Mouse (Mus musculus) embryonic facial prominence, embryonic 11.5 days (tissue): ENCODE results near the gene Cyp46a1. TPM values are rescaled to one million over a fixed set of nuclear protein-coding genes. Genes with fewer than 3 reads are reported as not detected.
A peak's percentile ranks its signal among the peaks of the same experiment; 100 is the strongest.

Experiments used
- ATAC-seq: fragments of 200-750 bp; cut with Nextera tagmentation; replicated peaks from 2 replicates; pipeline ENCODE4 v1.8.0; 2017; ENCODE audit warnings: low read depth; ENCODE audit not compliant: insufficient number of reproducible peaks, low FRiP score, low TSS enrichment
- DNase-seq: peaks from one replicate; pipeline ENCODE4 v3.0.0-alpha.2; 2015; ENCODE audit warnings: low spot score
- H3K27ac ChIP-seq: fragments of 300-500 bp; sonication (generic); replicated peaks from 2 replicates; pipeline ENCODE4 v1.5.1; 2014; ENCODE audit warnings: mild to moderate bottlenecking, low read depth, low read length, control low read depth
- H3K27me3 ChIP-seq: fragments of 300-500 bp; sonication (generic); 2 replicates; pipeline ENCODE4 v1.6.1; 2014; ENCODE audit warnings: mild to moderate bottlenecking, low read length, moderate library complexity, mixed read lengths; ENCODE audit not compliant: control insufficient read depth, insufficient read depth
- H3K36me3 ChIP-seq: fragments of 300-500 bp; sonication (generic); replicated peaks from 2 replicates; pipeline ENCODE4 v1.6.1; 2014; ENCODE audit warnings: low read depth, mild to moderate bottlenecking, low read length, moderate library complexity, mixed read lengths; ENCODE audit not compliant: control insufficient read depth, insufficient read depth
- H3K4me1 ChIP-seq: fragments of 300-500 bp; sonication (generic); 2 replicates; pipeline ENCODE4 v1.6.1; 2014; ENCODE audit warnings: low read length, mixed read lengths; ENCODE audit not compliant: control insufficient read depth, insufficient read depth
- H3K4me2 ChIP-seq: fragments of 300-500 bp; sonication (generic); 2 replicates; pipeline ENCODE4 v1.6.1; 2014; ENCODE audit warnings: low read depth, mild to moderate bottlenecking, control low read depth, low read length, moderate library complexity
- H3K4me3 ChIP-seq: fragments of 300-500 bp; sonication (generic); 2 replicates; pipeline ENCODE4 v1.5.1; 2014; ENCODE audit warnings: low read depth, low read length, control low read depth
- H3K9ac ChIP-seq: fragments of 300-500 bp; sonication (generic); replicated peaks from 2 replicates; pipeline ENCODE4 v1.6.1; 2014; ENCODE audit warnings: mild to moderate bottlenecking, control low read depth, low read length
- H3K9me3 ChIP-seq: fragments of 300-500 bp; sonication (generic); replicated peaks from 2 replicates; pipeline ENCODE4 v1.6.1; 2016; ENCODE audit warnings: mild to moderate bottlenecking, low read length, inconsistent platforms, mixed read lengths; ENCODE audit not compliant: control insufficient read depth
- WGBS: fragments of 180-500 bp; shearing (Covaris S2); extraction: QIAGEN DNeasy Blood & Tissue Kit; methylation state at CpG from one replicate; pipeline ENCODE4 v1.1.7; 2014; 5-methylcytosine and 5-hydroxymethylcytosine counted together
- polyA plus RNA-seq: library from polyadenylated mRNA; unstranded; fragments of >200 nt; fragmentation: Nextera tagmentation; extraction: Ambion mirVana; gene quantifications from 2 replicates; pipeline ENCODE4 v1.2.1, GENCODE M21; 2014

Cyp46a1 gene
- polyA plus RNA-seq, 1 experiment from 2014 or later: 2.9 TPM

DNA sequence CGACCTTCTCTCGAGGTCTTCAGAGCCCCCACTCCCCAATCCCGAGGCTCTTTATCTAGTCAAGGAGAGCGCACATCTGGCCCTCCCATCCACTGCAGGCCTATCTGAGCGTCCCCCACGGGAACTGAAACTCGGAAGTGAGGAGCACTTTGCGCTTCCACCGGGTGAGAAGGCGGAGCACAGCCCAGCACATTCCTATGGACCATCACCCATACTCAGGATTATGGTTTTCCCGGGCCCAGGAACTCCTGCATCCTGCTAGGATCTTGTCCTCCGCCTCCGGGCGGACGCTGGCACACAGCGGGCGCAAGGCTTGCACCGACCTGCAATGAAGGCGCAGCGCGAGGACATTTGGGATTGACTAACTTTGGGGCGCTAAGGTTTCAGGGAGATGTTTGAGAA, 699 bp upstream of the Cyp46a1 start:
- H3K4me1 ChIP-seq: peaks cover 2% of the 10 kb centered on the region; the same call in 1 of the 2 replicates
- no peaks in the 10 kb centered on the region for H3K9me3 ChIP-seq
- WGBS: 2% methylated on average over 22 of the region's 22 CpGs
- DNase-seq (no peak), ATAC-seq (peak; percentile 12)
- peak overlapping the region; percentile 51 for H3K4me3 ChIP-seq
- H3K36me3 ChIP-seq: no peaks in the 10 kb centered on the region
- H3K27ac ChIP-seq: no peak overlapping the region
- H3K27me3 ChIP-seq: peaks cover 10% of the 10 kb centered on the region
- no peak overlapping the region for H3K9ac ChIP-seq
- H3K4me2 ChIP-seq: peak overlapping the region; percentile 87

DNA sequence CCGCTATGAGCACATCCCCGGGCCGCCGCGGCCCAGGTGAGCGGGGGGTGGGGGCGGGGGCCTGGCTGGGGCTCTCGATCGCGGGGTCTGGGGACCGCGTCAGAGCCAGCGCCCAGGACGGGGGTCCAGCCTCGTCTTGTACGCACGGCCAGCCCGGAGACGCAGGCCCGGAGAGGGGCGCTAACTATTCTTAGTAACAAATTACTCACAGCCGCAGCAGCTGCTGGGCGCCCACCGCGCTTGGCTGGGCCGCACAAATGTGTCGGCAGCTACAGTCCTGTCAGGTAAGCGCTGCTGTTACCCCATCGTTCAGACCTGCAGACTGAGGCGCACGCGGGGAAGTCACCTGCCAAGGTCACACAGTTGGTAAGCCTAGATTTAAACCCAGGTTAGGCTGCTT, 348 bp downstream of the Cyp46a1 start:
- H3K4me3 ChIP-seq: peak overlapping the region; percentile 51
- peaks cover 3% of the 10 kb centered on the region for H3K27me3 ChIP-seq
- H3K27ac ChIP-seq: no peak overlapping the region
- no peaks in the 10 kb centered on the region for H3K36me3 ChIP-seq
- H3K4me2 ChIP-seq: peak overlapping the region; percentile 94
- H3K9ac ChIP-seq: peak overlapping the region; percentile 29
- peaks cover 7% of the 10 kb centered on the region for H3K4me1 ChIP-seq
- no peaks in the 10 kb centered on the region for H3K9me3 ChIP-seq
- DNase-seq (no peak), ATAC-seq (peak; percentile 55)
- 2% methylated on average over 31 of the region's 32 CpGs for WGBS

GRCm38 (mm10) chr12:108338572-108339190, 4.5 kb downstream of the Cyp46a1 start:
- no peak overlapping the region; the same call in 1 of the 2 replicates for H3K4me2 ChIP-seq
- no peak overlapping the region for H3K27ac ChIP-seq
- no peaks in the 10 kb centered on the region for H3K9me3 ChIP-seq
- H3K9ac ChIP-seq: no peak overlapping the region
- peaks cover 3% of the 10 kb centered on the region for H3K27me3 ChIP-seq
- H3K36me3 ChIP-seq: no peaks in the 10 kb centered on the region
- H3K4me1 ChIP-seq: peaks cover 7% of the 10 kb centered on the region
- peak; percentile 71 for DNase-seq
- no peak overlapping the region for H3K4me3 ChIP-seq
- ATAC-seq: no peak
- 12% methylated on average over 14 of the region's 14 CpGs for WGBS

- Histone ChIP-seq H3K4me3 (no peak overlapping the region), H3K27ac (no peak overlapping the region), H3K9ac (no peak overlapping the region), H3K4me2 (no peak overlapping the region), H3K27me3 (peaks cover 15% of the 10 kb centered on the region; the same call in 1 of the 2 replicates), H3K9me3 (no peaks in the 10 kb centered on the region), H3K4me1 (peaks cover 7% of the 10 kb centered on the region), H3K36me3 (no peaks in the 10 kb centered on the region)
- ATAC-seq: no peak
- WGBS: 73% methylated on average over 8 of the region's 8 CpGs
- no peak for DNase-seq
Observed at GRCm38 (mm10) chr12:108348151-108348550, 14.0 kb downstream of the Cyp46a1 start.

DNA sequence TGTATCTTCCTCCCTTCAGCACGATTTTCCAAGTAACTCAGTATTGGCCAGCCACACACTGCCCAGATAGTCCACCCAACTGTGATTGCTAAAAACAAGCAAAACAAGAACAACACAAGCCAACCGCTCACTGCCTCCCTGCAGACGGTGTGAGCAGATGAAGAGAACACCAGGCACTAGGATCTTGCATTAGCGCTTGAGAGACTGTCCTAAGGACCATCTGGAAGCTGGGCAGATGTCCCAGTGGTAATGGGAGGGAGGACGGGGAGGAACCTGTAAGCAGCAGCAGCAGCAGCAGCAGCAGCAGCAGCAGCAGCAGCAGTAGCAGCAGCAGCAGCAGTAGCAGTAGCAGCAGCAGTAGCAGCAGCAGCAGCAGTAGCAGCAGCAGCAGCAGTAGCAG, 14.8 kb downstream of the Cyp46a1 start:
- Histone ChIP-seq H3K9ac (no peak overlapping the region), H3K36me3 (no peaks in the 10 kb centered on the region), H3K4me3 (no peak overlapping the region), H3K27ac (no peak overlapping the region), H3K4me1 (peaks cover 7% of the 10 kb centered on the region), H3K27me3 (peaks cover 20% of the 10 kb centered on the region), H3K9me3 (no peaks in the 10 kb centered on the region), H3K4me2 (no peak overlapping the region)
- DNase-seq (no peak), ATAC-seq (no peak)
- WGBS: 72% methylated on average over 5 of the region's 5 CpGs

GRCm38 (mm10) chr12:108350931-108351330, 16.8 kb downstream of the Cyp46a1 start:
- WGBS: 86% methylated on average over 10 of the region's 10 CpGs
- H3K27me3 ChIP-seq: peaks cover 23% of the 10 kb centered on the region
- H3K27ac ChIP-seq: no peak overlapping the region
- no peaks in the 10 kb centered on the region for H3K36me3 ChIP-seq
- no peak overlapping the region for H3K9ac ChIP-seq
- H3K4me3 ChIP-seq: no peak overlapping the region
- H3K4me1 ChIP-seq: peaks cover 7% of the 10 kb centered on the region
- no peak overlapping the region for H3K4me2 ChIP-seq
- no peak for ATAC-seq
- DNase-seq: no peak
- H3K9me3 ChIP-seq: no peaks in the 10 kb centered on the region

DNA sequence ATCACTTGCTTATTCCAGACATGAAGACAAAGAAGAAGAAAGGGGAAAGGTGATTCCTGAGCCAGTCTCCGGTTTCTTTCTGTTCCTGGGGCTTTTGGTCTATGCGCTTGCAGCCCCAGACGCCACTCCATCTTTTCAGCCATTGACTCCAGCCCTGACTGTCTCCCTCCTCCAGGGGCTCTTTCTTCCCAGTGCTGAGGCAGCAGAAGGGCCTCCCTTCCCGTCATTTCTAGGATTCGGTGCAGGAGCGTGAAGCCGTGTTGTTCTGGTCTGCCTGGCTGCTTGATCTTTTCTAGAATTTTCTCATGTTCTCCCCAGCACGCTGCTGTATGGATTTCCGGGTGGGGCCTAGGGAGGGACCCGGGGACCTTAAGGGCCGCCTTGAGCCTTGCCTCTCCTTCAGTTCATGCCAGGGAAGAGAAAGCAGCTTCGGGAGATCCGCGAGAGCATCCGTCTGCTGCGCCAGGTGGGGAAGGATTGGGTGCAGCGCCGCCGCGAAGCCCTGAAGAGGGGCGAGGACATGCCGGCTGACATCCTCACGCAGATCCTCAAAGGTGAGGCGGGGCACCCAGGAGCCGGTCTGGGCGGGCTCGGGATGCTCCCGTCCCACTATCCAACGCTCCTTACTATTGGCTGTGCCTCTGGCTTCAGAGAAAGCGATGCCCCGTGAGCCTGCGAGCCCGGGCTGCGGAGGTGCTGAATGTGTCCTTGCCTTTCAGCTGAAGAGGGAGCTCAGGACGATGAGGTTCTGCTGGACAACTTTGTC, 18.4 kb downstream of the Cyp46a1 start:
- Histone ChIP-seq H3K9ac (peak overlapping the region; percentile 41), H3K36me3 (no peaks in the 10 kb centered on the region), H3K4me3 (peak overlapping the region; percentile 17; the same call in 1 of the 2 replicates), H3K4me1 (peaks cover 7% of the 10 kb centered on the region), H3K4me2 (peak overlapping the region; percentile 46), H3K27ac (no peak overlapping the region), H3K27me3 (peaks cover 23% of the 10 kb centered on the region), H3K9me3 (no peaks in the 10 kb centered on the region)
- no peak for ATAC-seq
- peak; percentile 40 for DNase-seq
- WGBS: 8% methylated on average over 35 of the region's 35 CpGs

DNA sequence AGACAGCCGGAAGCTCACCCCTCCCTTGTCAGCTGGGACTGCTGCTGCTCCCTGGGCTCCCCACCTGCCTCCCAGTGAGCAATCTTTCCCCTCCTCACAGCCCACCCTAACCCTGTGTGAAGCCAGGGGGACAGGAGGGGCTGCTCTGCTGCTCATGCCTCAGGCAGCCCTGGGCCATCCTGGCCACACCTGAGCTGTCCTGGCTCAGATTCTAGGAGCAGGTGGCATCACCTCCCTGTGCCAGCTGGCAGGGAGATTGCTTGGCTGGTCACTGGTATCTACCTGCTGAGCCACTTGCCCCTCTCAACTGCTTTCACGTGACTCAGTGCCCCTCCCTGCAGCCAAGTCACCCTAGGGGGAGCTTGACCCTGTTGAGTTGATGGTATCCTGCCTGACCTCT, 20.1 kb downstream of the Cyp46a1 start:
- H3K4me2 ChIP-seq: no peak overlapping the region
- WGBS: 69% methylated on average over 2 of the region's 2 CpGs
- no peaks in the 10 kb centered on the region for H3K36me3 ChIP-seq
- peaks cover 7% of the 10 kb centered on the region for H3K4me1 ChIP-seq
- DNase-seq (no peak), ATAC-seq (no peak)
- H3K9ac ChIP-seq: no peak overlapping the region
- H3K9me3 ChIP-seq: no peaks in the 10 kb centered on the region
- H3K4me3 ChIP-seq: no peak overlapping the region
- H3K27me3 ChIP-seq: peaks cover 23% of the 10 kb centered on the region
- H3K27ac ChIP-seq: no peak overlapping the region
